Mouse (Mus musculus) lung, postnatal 25 days (tissue): ENCODE data around the gene Dhcr24.

Experiments used
- DNase-seq: peaks from one replicate; pipeline ENCODE4 v3.0.0; 2022; ENCODE audit warnings: low spot score

The Dhcr24 gene

GRCm38 (mm10) chr4:106560846-106561781 lies at the start of gene Dhcr24:
Dhcr24 (plus strand) TSS chr4:106561038.
- DNase-seq, result peak; percentile 93

GRCm38 (mm10) chr4:106514606-106515005 lies 46.2 kb upstream of the Dhcr24 start:
- DNase-seq, result no peak

- no peak for DNase-seq
Observed at GRCm38 (mm10) chr4:106522547-106522946, 38.3 kb upstream of the Dhcr24 start.

- DNase-seq, result no peak
Observed at GRCm38 (mm10) chr4:106524131-106524530, 36.7 kb upstream of the Dhcr24 start.

- DNase-seq, result no peak
Observed at GRCm38 (mm10) chr4:106525001-106525400, 35.8 kb upstream of the Dhcr24 start.

- DNase-seq, result no peak
Observed at GRCm38 (mm10) chr4:106527856-106528547, 32.8 kb upstream of the Dhcr24 start.

GRCm38 (mm10) chr4:106529375-106530112 lies 31.3 kb upstream of the Dhcr24 start:
- DNase-seq, result peak; percentile 91

GRCm38 (mm10) chr4:106530113-106530482 lies 30.7 kb upstream of the Dhcr24 start:
- DNase-seq, result no peak

GRCm38 (mm10) chr4:106533421-106534080 lies 27.3 kb upstream of the Dhcr24 start:
- no peak for DNase-seq

- DNase-seq, result no peak
Observed at GRCm38 (mm10) chr4:106534256-106534655, 26.6 kb upstream of the Dhcr24 start.

GRCm38 (mm10) chr4:106539756-106540155 lies 21.1 kb upstream of the Dhcr24 start:
- no peak for DNase-seq

GRCm38 (mm10) chr4:106541491-106541890 lies 19.3 kb upstream of the Dhcr24 start:
- DNase-seq, result no peak

GRCm38 (mm10) chr4:106542211-106542610 lies 18.6 kb upstream of the Dhcr24 start:
- no peak for DNase-seq

- DNase-seq, result no peak
Observed at GRCm38 (mm10) chr4:106545817-106546373, 14.9 kb upstream of the Dhcr24 start.

- no peak for DNase-seq
Observed at GRCm38 (mm10) chr4:106546896-106547295, 13.9 kb upstream of the Dhcr24 start.

- DNase-seq, result no peak
Observed at GRCm38 (mm10) chr4:106548113-106548512, 12.7 kb upstream of the Dhcr24 start.

GRCm38 (mm10) chr4:106550516-106551166 lies 10.2 kb upstream of the Dhcr24 start:
- no peak for DNase-seq

GRCm38 (mm10) chr4:106557262-106557661 lies 3.6 kb upstream of the Dhcr24 start:
- DNase-seq, result no peak

- DNase-seq, result no peak
Observed at GRCm38 (mm10) chr4:106557978-106558377, 2.9 kb upstream of the Dhcr24 start.

GRCm38 (mm10) chr4:106559343-106560212 lies 1.3 kb upstream of the Dhcr24 start:
- DNase-seq, result no peak
